Mouse (Mus musculus) brain, embryonic 14.5 days (tissue): ENCODE data around the gene Gga2.

Source experiments
- CTCF ChIP-seq: fragments of 200-500 bp; IDR thresholded peaks from 2 replicates; pipeline ENCODE4 v1.5.1; 2012; ENCODE audit warnings: inconsistent platforms, mild to moderate bottlenecking, moderate library complexity, borderline replicate concordance; ENCODE audit not compliant: insufficient read depth, insufficient read length; ENCODE audit errors: extremely low read depth
- POLR2A ChIP-seq: fragments of 200-500 bp; IDR thresholded peaks from 2 replicates; pipeline ENCODE4 v1.6.1; 2012; ENCODE audit warnings: mild to moderate bottlenecking, inconsistent platforms, borderline replicate concordance; ENCODE audit not compliant: poor library complexity, insufficient read depth, insufficient read length, severe bottlenecking; ENCODE audit errors: extremely low read depth

GRCm38 (mm10) chr7:121970250-121970649 is 50.8 kb downstream of the Gga2 start:
- TF ChIP-seq POLR2A (no peak), CTCF (no peak)
